8 mouse cellular contexts compared by ENCODE assay signal in the genomic region with DNA sequence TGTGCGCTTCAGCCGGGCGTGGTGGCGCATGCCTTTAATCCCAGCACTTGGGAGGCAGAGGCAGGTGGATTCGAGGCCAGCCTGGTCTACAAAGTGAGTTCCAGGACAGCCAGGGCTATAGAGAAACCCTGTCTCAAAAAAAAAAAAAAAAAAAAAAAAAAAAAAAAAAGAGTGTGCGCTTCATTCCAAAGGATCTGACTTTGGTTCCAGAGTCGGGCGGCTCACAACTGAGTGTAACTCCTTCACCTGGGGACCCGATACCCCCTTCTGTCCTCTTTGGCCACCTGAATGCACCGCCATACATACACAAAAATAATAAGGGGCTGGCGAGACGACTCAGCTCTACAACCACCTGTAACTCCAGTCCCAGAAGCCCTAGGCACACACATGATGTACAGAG. TPM values are rescaled to one million over a fixed set of nuclear protein-coding genes. Genes with fewer than 3 reads are reported as not detected.
A peak's percentile ranks its signal among the peaks of the same experiment; 100 is the strongest.
DNase-seq lines count a peak whose midpoint lies in the region; ATAC-seq lines count a peak whose summit lies in the region.
"Not testable (repeated sequence)": the region's sequence is repeated elsewhere in the genome, so short reads cannot be mapped to it uniquely, and the experiment has no call there.
"Had no signal": no experiment of that assay in that cellular context is flagged by ENCODE, and none has a peak within 500 bp of the region (broad histone marks: within the 10 kb centered on the region; RNA-seq: fewer than 3 reads in every experiment).

No protein-coding gene starts in this region.

- H3K36me3 ChIP-seq in forebrain, embryonic 10.5 days (replicated peaks): peaks cover 15% of the 10 kb centered on the region
- H3K36me3 ChIP-seq in heart, embryonic 13.5 days; intestine, embryonic 14.5 days (ENCODE audit: control insufficient read depth, insufficient read depth, low read length); lung, embryonic 16.5 days (ENCODE audit: control insufficient read depth, insufficient read depth, low read length); neural tube, embryonic 11.5 days (ENCODE audit: control insufficient read depth, insufficient read depth, low read length): not testable (repeated sequence)
- peaks cover 12% of the 10 kb centered on the region for H3K36me3 ChIP-seq in limb, embryonic 12.5 days

- not testable (repeated sequence) for H3K27me3 ChIP-seq in forebrain, embryonic 10.5 days (ENCODE audit: poor library complexity, severe bottlenecking); heart, embryonic 13.5 days (replicated peaks); intestine, embryonic 14.5 days (replicated peaks; ENCODE audit: control insufficient read depth, insufficient read depth, low read length); limb, embryonic 12.5 days; lung, embryonic 16.5 days (ENCODE audit: control insufficient read depth, insufficient read depth, low read depth, low read length); neural tube, embryonic 11.5 days (ENCODE audit: control insufficient read depth, insufficient read depth, low read length)

- peaks cover 10% of the 10 kb centered on the region; the same call in 1 of the 2 replicates for H3K4me1 ChIP-seq in brown adipose tissue, adult 24 weeks (ENCODE audit: control insufficient read depth, insufficient read depth, insufficient read length, low read length)
- not testable (repeated sequence) for H3K4me1 ChIP-seq in forebrain, embryonic 10.5 days; intestine, embryonic 14.5 days (replicated peaks; ENCODE audit: control insufficient read depth, insufficient read depth, low read length); lung, embryonic 16.5 days (replicated peaks; ENCODE audit: control insufficient read depth, insufficient read depth, low read length); neural tube, embryonic 11.5 days (ENCODE audit: control insufficient read depth, insufficient read depth, low read length)
- H3K4me1 ChIP-seq in heart, embryonic 13.5 days: peaks cover 27% of the 10 kb centered on the region
- peaks cover 13% of the 10 kb centered on the region for H3K4me1 ChIP-seq in limb, embryonic 12.5 days (replicated peaks)

- H3K27ac ChIP-seq in brown adipose tissue, adult 24 weeks (replicated peaks; ENCODE audit: low read depth, low read length); forebrain, embryonic 10.5 days; heart, embryonic 13.5 days (replicated peaks); intestine, embryonic 14.5 days (ENCODE audit: low read depth); limb, embryonic 12.5 days; lung, embryonic 16.5 days (ENCODE audit: low read length); neural tube, embryonic 11.5 days (ENCODE audit: low read depth, low read length): not testable (repeated sequence)

- peak overlapping the region; percentile 96 for H3K9ac ChIP-seq in heart, embryonic 13.5 days
- H3K9ac ChIP-seq in intestine, embryonic 14.5 days (ENCODE audit: low read length): peak overlapping the region; percentile 87
- peak overlapping the region; percentile 86 for H3K9ac ChIP-seq in limb, embryonic 12.5 days (replicated peaks)
- H3K9ac ChIP-seq in lung, embryonic 16.5 days (ENCODE audit: low read length): peak overlapping the region; percentile 95
- H3K9ac ChIP-seq in neural tube, embryonic 11.5 days (ENCODE audit: low read length): peak overlapping the region; percentile 73; the same call in 1 of the 2 replicates

- H3K4me3 ChIP-seq in brown adipose tissue, adult 24 weeks (ENCODE audit: insufficient read depth, low read depth, low read length): peak overlapping the region; percentile 80
- H3K4me3 ChIP-seq in forebrain, embryonic 10.5 days: peak overlapping the region; percentile 98
- H3K4me3 ChIP-seq in heart, embryonic 13.5 days: peak overlapping the region; percentile 93
- peak overlapping the region; percentile 96 for H3K4me3 ChIP-seq in intestine, embryonic 14.5 days (ENCODE audit: low read depth, low read length)
- H3K4me3 ChIP-seq in limb, embryonic 12.5 days (replicated peaks): peak overlapping the region; percentile 93
- peak overlapping the region; percentile 98 for H3K4me3 ChIP-seq in lung, embryonic 16.5 days (ENCODE audit: low read length)
- H3K4me3 ChIP-seq in neural tube, embryonic 11.5 days (ENCODE audit: low read depth, low read length): peak overlapping the region; percentile 95

- not testable (repeated sequence) for ATAC-seq in heart, embryonic 13.5 days (ENCODE audit: extremely low read depth, insufficient number of reproducible peaks, low FRiP score, low TSS enrichment); intestine, embryonic 14.5 days (replicated peaks; ENCODE audit: low FRiP score, low TSS enrichment, low read depth); limb, embryonic 12.5 days (ENCODE audit: insufficient number of reproducible peaks, insufficient read depth, low FRiP score, low TSS enrichment, low read depth); lung, embryonic 16.5 days (ENCODE audit: low read depth); neural tube, embryonic 11.5 days (ENCODE audit: insufficient read depth, low FRiP score, low TSS enrichment)

- not testable (repeated sequence) for DNase-seq in forebrain, embryonic 10.5 days (ENCODE audit: extremely low spot score, low spot score); intestine, embryonic 14.5 days (ENCODE audit: low spot score); neural tube, embryonic 11.5 days (ENCODE audit: low spot score)

- 68% methylated on average over 12 of the region's 12 CpGs for WGBS in forebrain, embryonic 10.5 days
- WGBS in heart, embryonic 13.5 days: 48% methylated on average over 12 of the region's 12 CpGs
- 59% methylated on average over 12 of the region's 12 CpGs for WGBS in intestine, embryonic 14.5 days
- WGBS in limb, embryonic 12.5 days: 55% methylated on average over 11 of the region's 12 CpGs
- 57% methylated on average over 12 of the region's 12 CpGs for WGBS in lung, embryonic 16.5 days
- WGBS in neural tube, embryonic 11.5 days: 54% methylated on average over 12 of the region's 12 CpGs

- not testable (repeated sequence) for H3K9me3 ChIP-seq in forebrain, embryonic 10.5 days; heart, embryonic 13.5 days; intestine, embryonic 14.5 days (ENCODE audit: control insufficient read depth, low read length); limb, embryonic 12.5 days; lung, embryonic 16.5 days (ENCODE audit: control insufficient read depth, low read length); neural tube, embryonic 11.5 days (ENCODE audit: control insufficient read depth, low read length)

- H3K4me2 ChIP-seq in heart, embryonic 13.5 days: peak overlapping the region; percentile 94
- peak overlapping the region; percentile 59 for H3K4me2 ChIP-seq in intestine, embryonic 14.5 days (ENCODE audit: low read length)
- H3K4me2 ChIP-seq in limb, embryonic 12.5 days: peak overlapping the region; percentile 79
- peak overlapping the region; percentile 98 for H3K4me2 ChIP-seq in lung, embryonic 16.5 days (ENCODE audit: low read depth, low read length)
- peak overlapping the region; percentile 89 for H3K4me2 ChIP-seq in neural tube, embryonic 11.5 days (ENCODE audit: low read depth)

RNA-seq across cellular contexts. Expression of a gene that starts 0.9 kb away (rescaled TPM):
- polyA plus RNA-seq in brown adipose tissue, adult 24 weeks (2012; ENCODE audit: insufficient read depth, insufficient read length, missing spikeins): 60.6 and 88.8 TPM in 2 replicates
- polyA plus RNA-seq in forebrain, embryonic 10.5 days (2016; fragmentation: Nextera tagmentation; extraction: Ambion mirVana): 234 and 248 TPM in 2 replicates
- polyA plus RNA-seq in heart, embryonic 13.5 days (2015; fragmentation: Nextera tagmentation; extraction: Ambion mirVana): 132 and 142 TPM in 2 replicates
- polyA plus RNA-seq in intestine, embryonic 14.5 days (2014; fragmentation: Nextera tagmentation; extraction: Ambion mirVana): 166 and 198 TPM in 2 replicates
- polyA plus RNA-seq in limb, embryonic 12.5 days (2016; fragmentation: Nextera tagmentation; extraction: Ambion mirVana): 239 and 240 TPM in 2 replicates
- polyA plus RNA-seq in lung, embryonic 16.5 days (2015; fragmentation: Nextera tagmentation; extraction: Ambion mirVana): 193 and 203 TPM in 2 replicates
- 205 and 212 TPM in 2 replicates for polyA plus RNA-seq in neural tube, embryonic 11.5 days (2014; fragmentation: Nextera tagmentation; extraction: Ambion mirVana)

RNA-seq across cellular contexts. Expression of a gene that starts 23.3 kb away (rescaled TPM):
- 4.5 and 6.0 TPM in 2 replicates for polyA plus RNA-seq in brown adipose tissue, adult 24 weeks (2012; ENCODE audit: insufficient read depth, insufficient read length, missing spikeins)
- 9.1 and 11.8 TPM in 2 replicates for polyA plus RNA-seq in forebrain, embryonic 10.5 days (2016; fragmentation: Nextera tagmentation; extraction: Ambion mirVana)
- polyA plus RNA-seq in heart, embryonic 13.5 days (2015; fragmentation: Nextera tagmentation; extraction: Ambion mirVana): 3.4 and 3.8 TPM in 2 replicates
- 9.0 and 9.4 TPM in 2 replicates for polyA plus RNA-seq in intestine, embryonic 14.5 days (2014; fragmentation: Nextera tagmentation; extraction: Ambion mirVana)
- polyA plus RNA-seq in limb, embryonic 12.5 days (2016; fragmentation: Nextera tagmentation; extraction: Ambion mirVana): 8.4 and 9.1 TPM in 2 replicates
- polyA plus RNA-seq in lung, embryonic 16.5 days (2015; fragmentation: Nextera tagmentation; extraction: Ambion mirVana): 10.1 and 10.9 TPM in 2 replicates
- 6.0 and 6.6 TPM in 2 replicates for polyA plus RNA-seq in neural tube, embryonic 11.5 days (2014; fragmentation: Nextera tagmentation; extraction: Ambion mirVana)

RNA-seq across cellular contexts. Expression of a gene that starts 57.0 kb away (rescaled TPM):
- polyA plus RNA-seq in brown adipose tissue, adult 24 weeks (2012; ENCODE audit: insufficient read depth, insufficient read length, missing spikeins): not detected in 2 replicates
- 1.4 and 1.7 TPM in 2 replicates for polyA plus RNA-seq in forebrain, embryonic 10.5 days (2016; fragmentation: Nextera tagmentation; extraction: Ambion mirVana)
- polyA plus RNA-seq in heart, embryonic 13.5 days (2015; fragmentation: Nextera tagmentation; extraction: Ambion mirVana): 0.17 and 0.19 TPM in 2 replicates
- polyA plus RNA-seq in intestine, embryonic 14.5 days (2014; fragmentation: Nextera tagmentation; extraction: Ambion mirVana): 2.1 and 2.6 TPM in 2 replicates
- 3.8 and 4.3 TPM in 2 replicates for polyA plus RNA-seq in limb, embryonic 12.5 days (2016; fragmentation: Nextera tagmentation; extraction: Ambion mirVana)
- 14.2 and 15.4 TPM in 2 replicates for polyA plus RNA-seq in lung, embryonic 16.5 days (2015; fragmentation: Nextera tagmentation; extraction: Ambion mirVana)
- polyA plus RNA-seq in neural tube, embryonic 11.5 days (2014; fragmentation: Nextera tagmentation; extraction: Ambion mirVana): 3.2 and 4.3 TPM in 2 replicates
- polyA plus RNA-seq: inflammation-experienced regulatory T-cells, adult 6 months had no signal
